Mouse (Mus musculus) heart, adult 11 months (tissue): Measurements from ENCODE around the gene Bud23.
A peak's percentile ranks its signal among the peaks of the same experiment; 100 is the strongest.

Experiments
- DNase-seq: peaks from one replicate; pipeline ENCODE4 v3.0.0; 2022

Bud23 gene

GRCm38 (mm10) chr5:135016224-135016759 is 48.5 kb downstream of the Bud23 start:
- no peak for DNase-seq

- DNase-seq = peak; percentile 97
These were observed 49.3 kb downstream of the Bud23 start for GRCm38 (mm10) chr5:135015497-135015896.

- DNase-seq = peak; percentile 96
These were observed 51.9 kb downstream of the Bud23 start for GRCm38 (mm10) chr5:135012671-135013441.

- DNase-seq = peak; percentile 94
These were observed 52.7 kb downstream of the Bud23 start for GRCm38 (mm10) chr5:135011809-135012613.

GRCm38 (mm10) chr5:135010841-135011743 is 53.7 kb downstream of the Bud23 start:
- DNase-seq = peak; percentile 94

GRCm38 (mm10) chr5:135010320-135010709 is 54.4 kb downstream of the Bud23 start:
- DNase-seq = peak; percentile 94

GRCm38 (mm10) chr5:135009590-135010319 is 55.0 kb downstream of the Bud23 start:
- peak; percentile 99 for DNase-seq

- DNase-seq = peak; percentile 100
These were observed 55.8 kb downstream of the Bud23 start, which contains the start of gene Abhd11 for GRCm38 (mm10) chr5:135008671-135009589. TSS of gene Abhd11 (plus strand) at chr5:135009152.

GRCm38 (mm10) chr5:135007802-135008571 is 56.8 kb downstream of the Bud23 start:
- peak; percentile 94 for DNase-seq
